In the genomic region with DNA sequence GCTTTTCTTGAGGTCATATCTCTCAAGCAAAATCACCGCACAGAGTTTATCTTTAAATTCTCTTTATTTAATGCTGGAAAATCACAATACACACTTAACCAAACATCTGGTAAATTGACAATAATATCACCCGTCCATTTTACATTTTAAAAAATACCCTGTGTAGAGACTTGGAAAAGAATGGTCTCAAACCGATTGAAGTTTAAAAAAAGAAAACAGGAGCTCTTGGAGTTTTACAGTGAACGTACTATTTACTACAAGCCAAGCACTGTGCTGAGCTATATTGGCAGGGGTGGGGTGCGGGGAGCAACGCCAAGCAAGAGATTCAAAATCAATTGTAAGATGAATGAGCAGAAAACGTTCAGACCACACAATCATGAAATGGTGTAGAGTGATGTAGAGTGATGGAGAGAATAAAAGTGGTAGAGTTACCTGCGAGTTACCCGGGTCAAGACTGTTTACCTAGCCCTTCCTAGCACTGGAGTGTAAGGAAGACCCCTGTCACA, we compare ENCODE assay signal across 8 mouse cellular contexts. TPM values are rescaled to one million over a fixed set of nuclear protein-coding genes. Genes with fewer than 3 reads are reported as not detected.
DNase-seq lines count a peak whose midpoint lies in the region; ATAC-seq and TF ChIP-seq lines count a peak whose summit lies in the region.

TSS of gene Ctbs (plus strand) at position 51 of the 506 bp plus-strand sequence.

- ATAC-seq in lung, embryonic 15.5 days (ENCODE audit: borderline replicate concordance, extremely low read depth, low FRiP score, low TSS enrichment): no peak
- 0 out of 2 replicates have a peak, but pooled peaks have one; percentile 1 for ATAC-seq in limb, embryonic 14.5 days (ENCODE audit: low FRiP score, low read depth)
- no peak for ATAC-seq in activated CD4-positive, CD25-positive, alpha-beta regulatory T cell, adult 4 months

- peak within 1 kb of the TSS; percentile 60 for H3K4me3 ChIP-seq in lung, embryonic 15.5 days
- peak within 1 kb of the TSS; percentile 66 for H3K4me3 ChIP-seq in forebrain, embryonic 10.5 days
- H3K4me3 ChIP-seq in limb, embryonic 14.5 days (replicated peaks; ENCODE audit: low read length): peak within 1 kb of the TSS; percentile 61
- peak within 1 kb of the TSS; percentile 81 for H3K4me3 ChIP-seq in olfactory bulb, adult 2 months (ENCODE audit: insufficient read depth, low read depth, low read length)

- no peak for TF ChIP-seq POLR2A in limb, embryonic 14.5 days (IDR thresholded peaks at IDR 0.05; ENCODE audit: borderline replicate concordance, extremely low read depth, insufficient read depth, insufficient read length)
- no peak for TF ChIP-seq POLR2A in olfactory bulb, adult 2 months (IDR thresholded peaks at IDR 0.05; ENCODE audit: insufficient read depth, low read depth, low read length)

- no peaks in the 10 kb centered on the region for H3K9me3 ChIP-seq in lung, embryonic 15.5 days
- H3K9me3 ChIP-seq in forebrain, embryonic 10.5 days: 0 out of 2 replicates have a peak, but pooled peaks cover 4% of the 10 kb centered on the region
- no peaks in the 10 kb centered on the region for H3K9me3 ChIP-seq in limb, embryonic 14.5 days (ENCODE audit: control insufficient read depth, low read length)

- H3K27ac ChIP-seq in lung, embryonic 15.5 days: peak within 1 kb of the TSS; percentile 93
- peak within 1 kb of the TSS; percentile 91 for H3K27ac ChIP-seq in forebrain, embryonic 10.5 days
- H3K27ac ChIP-seq in limb, embryonic 14.5 days (replicated peaks; ENCODE audit: low read depth, low read length): peak within 1 kb of the TSS; percentile 80
- H3K27ac ChIP-seq in olfactory bulb, adult 2 months (ENCODE audit: insufficient read depth, low read depth, low read length): peak within 1 kb of the TSS; percentile 72

- no peaks in the 10 kb centered on the region for H3K27me3 ChIP-seq in lung, embryonic 15.5 days
- no peaks in the 10 kb centered on the region for H3K27me3 ChIP-seq in forebrain, embryonic 10.5 days (ENCODE audit: poor library complexity, severe bottlenecking)
- H3K27me3 ChIP-seq in limb, embryonic 14.5 days (ENCODE audit: control insufficient read depth, insufficient read depth, low read length): no peaks in the 10 kb centered on the region

- 0 out of 2 replicates have a peak, but pooled peaks cover 3% of the 10 kb centered on the region for H3K36me3 ChIP-seq in lung, embryonic 15.5 days
- H3K36me3 ChIP-seq in forebrain, embryonic 10.5 days (replicated peaks): peaks cover 15% of the 10 kb centered on the region
- H3K36me3 ChIP-seq in limb, embryonic 14.5 days (ENCODE audit: control insufficient read depth, insufficient read depth, low read length): 0 out of 2 replicates have a peak, but pooled peaks cover 4% of the 10 kb centered on the region

- DNase-seq in lung, postnatal 14 days: no peak
- no peak for DNase-seq in forebrain, embryonic 10.5 days (ENCODE audit: extremely low spot score, low spot score)
- no peak for DNase-seq in limb, embryonic 14.5 days (ENCODE audit: low spot score)
- no peak for DNase-seq in ovary, postnatal 36 days (ENCODE audit: low spot score)
- no peak for DNase-seq in cerebellum, adult 9-10 months

- H3K4me1 ChIP-seq in lung, embryonic 15.5 days: peaks cover 14% of the 10 kb centered on the region
- peaks cover 19% of the 10 kb centered on the region for H3K4me1 ChIP-seq in forebrain, embryonic 10.5 days
- H3K4me1 ChIP-seq in limb, embryonic 14.5 days (ENCODE audit: control insufficient read depth, insufficient read depth, low read length): no peaks in the 10 kb centered on the region
- H3K4me1 ChIP-seq in olfactory bulb, adult 2 months (ENCODE audit: control insufficient read depth, insufficient read depth, low read length): 0 out of 2 replicates have a peak, but pooled peaks cover 2% of the 10 kb centered on the region

- TF ChIP-seq CTCF in olfactory bulb, adult 2 months (IDR thresholded peaks at IDR 0.05; ENCODE audit: insufficient read depth, low read depth, low read length): no peak

- peak within 1 kb of the TSS; percentile 64 for H3K9ac ChIP-seq in lung, embryonic 15.5 days
- H3K9ac ChIP-seq in limb, embryonic 14.5 days (ENCODE audit: low read depth, low read length, severe bottlenecking): peak within 1 kb of the TSS; percentile 77

- peak within 1 kb of the TSS; percentile 69 for H3K4me2 ChIP-seq in lung, embryonic 15.5 days
- peak within 1 kb of the TSS; percentile 71 for H3K4me2 ChIP-seq in limb, embryonic 14.5 days (replicated peaks; ENCODE audit: low read depth, low read length, severe bottlenecking)

- WGBS in lung, embryonic 15.5 days: 40% methylated on average over 9 of the region's 9 CpGs
- 58% methylated on average over 9 of the region's 9 CpGs for WGBS in forebrain, embryonic 10.5 days
- 45% methylated on average over 9 of the region's 9 CpGs for WGBS in limb, embryonic 14.5 days
- WGBS in olfactory bulb, adult 2 months: 28% methylated on average over 9 of the region's 9 CpGs

RNA-seq across cellular contexts. Expression of gene Ctbs, which starts in this region (rescaled TPM):
- polyA plus RNA-seq in lung, embryonic 15.5 days (2015; fragmentation: Nextera tagmentation; extraction: Ambion mirVana): 10.0 and 11.1 TPM in 2 replicates
- 4.5 and 6.1 TPM in 2 replicates for polyA plus RNA-seq in forebrain, embryonic 10.5 days (2016; fragmentation: Nextera tagmentation; extraction: Ambion mirVana)
- polyA plus RNA-seq in limb, embryonic 14.5 days (2012; rRNA removed): 5.2 and 5.4 TPM in 2 replicates
- 8.8 and 9.3 TPM in 2 replicates for polyA plus RNA-seq in limb, embryonic 14.5 days (2014; fragmentation: Nextera tagmentation; extraction: Ambion mirVana)
- not detected in 2 replicates for polyA plus RNA-seq in olfactory bulb, adult 2 months (2012; ENCODE audit: insufficient read depth, insufficient read length, low replicate concordance, missing spikeins)
- 10 to 100 TPM in 1 of 2 experiments, 1 to 10 TPM in 1; 6.3 to 10.3 TPM for polyA plus RNA-seq in activated CD4-positive, CD25-positive, alpha-beta regulatory T cell, adult 4 months (2017; shearing (Covaris generic))
